Mouse (Mus musculus): Measurements from ENCODE around the gene Ttc3.

DNA sequence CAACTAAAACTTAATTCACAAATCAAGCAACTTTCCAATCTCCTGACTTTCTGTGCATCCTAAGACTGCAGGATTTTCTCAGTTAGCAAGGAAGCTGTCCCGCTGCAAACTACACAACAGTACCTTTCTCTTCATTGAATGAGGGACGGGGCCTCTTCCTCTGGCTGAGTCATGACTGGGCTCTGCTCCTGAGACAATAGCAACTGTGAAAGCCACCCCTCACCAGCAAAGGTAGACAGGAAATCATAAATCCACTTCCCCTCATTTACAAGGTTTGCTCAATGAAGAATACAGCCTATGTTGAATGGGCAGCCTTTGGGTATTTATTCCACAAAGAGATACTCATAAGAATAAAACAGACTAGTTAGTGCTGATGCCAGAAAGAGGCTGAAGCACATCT lies 139.6 kb downstream of the Ttc3 start:
- TF ChIP-seq CTCF (IDR thresholded peaks at IDR 0.05; ENCODE audit: extremely low read depth, insufficient read length, insufficient replicate concordance, low read depth, low read length) (no peak), POLR2A (IDR thresholded peaks at IDR 0.05; ENCODE audit: low read depth, low read length) (no peak)
